Mouse (Mus musculus) stomach, embryonic 16.5 days (tissue): ENCODE results near the gene Tm4sf5. TPM values are rescaled to one million over a fixed set of nuclear protein-coding genes. Genes with fewer than 3 reads are reported as not detected.
A peak's percentile ranks its signal among the peaks of the same experiment; 100 is the strongest.
"Not testable (repeated sequence)": the region's sequence is repeated elsewhere in the genome, so short reads cannot be mapped to it uniquely, and the experiment has no call there.

Experiments
- ATAC-seq: fragments of 200-750 bp; cut with Nextera tagmentation; 2 replicates; pipeline ENCODE4 v1.8.0; 2017; ENCODE audit warnings: moderate number of reproducible peaks, moderate TSS enrichment; ENCODE audit not compliant: insufficient read depth, low FRiP score
- H3K27ac ChIP-seq: fragments of 300-500 bp; sonication (generic); 2 replicates; pipeline ENCODE4 v1.5.1; 2014; ENCODE audit warnings: low read length
- H3K27me3 ChIP-seq: fragments of 300-500 bp; sonication (generic); 2 replicates; pipeline ENCODE4 v1.6.1; 2014; ENCODE audit warnings: low read length, control low read depth, mixed read lengths; ENCODE audit not compliant: control insufficient read depth, insufficient read depth
- H3K36me3 ChIP-seq: fragments of 300-500 bp; sonication (generic); 2 replicates; pipeline ENCODE4 v1.6.1; 2014; ENCODE audit warnings: low read length; ENCODE audit not compliant: control insufficient read depth, insufficient read depth
- H3K4me1 ChIP-seq: fragments of 300-500 bp; sonication (generic); 2 replicates; pipeline ENCODE4 v1.6.1; 2014; ENCODE audit warnings: low read length, control low read depth, mixed read lengths; ENCODE audit not compliant: control insufficient read depth, insufficient read depth
- H3K4me2 ChIP-seq: fragments of 300-500 bp; sonication (generic); 2 replicates; pipeline ENCODE4 v1.6.1; 2014; ENCODE audit warnings: low read depth, low read length, mixed read lengths
- H3K4me3 ChIP-seq: fragments of 300-500 bp; sonication (generic); replicated peaks from 2 replicates; pipeline ENCODE4 v1.5.1; 2014; ENCODE audit warnings: mild to moderate bottlenecking, low read length
- H3K9ac ChIP-seq: fragments of 300-500 bp; sonication (generic); 2 replicates; pipeline ENCODE4 v1.6.1; 2014; ENCODE audit warnings: low read length
- H3K9me3 ChIP-seq: fragments of 300-500 bp; sonication (generic); replicated peaks from 2 replicates; pipeline ENCODE4 v1.6.1; 2016; ENCODE audit warnings: low read length, control low read depth; ENCODE audit not compliant: control insufficient read depth
- WGBS: fragments of 180-500 bp; shearing (Covaris S2); extraction: QIAGEN DNeasy Blood & Tissue Kit; methylation state at CpG from one replicate; pipeline ENCODE4 v1.1.7; 2014; 5-methylcytosine and 5-hydroxymethylcytosine counted together
- polyA plus RNA-seq: library from polyadenylated mRNA; unstranded; fragments of >200 nt; fragmentation: Nextera tagmentation; extraction: Ambion mirVana; gene quantifications from 2 replicates; pipeline ENCODE4 v1.2.1, GENCODE M21; 2015

The Tm4sf5 gene
- polyA plus RNA-seq, 1 experiment from 2014 or later: 58.3 TPM

GRCm38 (mm10) chr11:70516352-70516751 is 11.3 kb downstream of the Tm4sf5 start:
- WGBS: 25% methylated on average over 2 of the region's 2 CpGs

GRCm38 (mm10) chr11:70518436-70518835 is 13.4 kb downstream of the Tm4sf5 start:
- H3K9ac ChIP-seq: no peak overlapping the region
- WGBS: 67% methylated on average over 1 of the region's 1 CpGs

More at GRCm38 (mm10) chr11:70516352-70516751, 11.3 kb downstream of the Tm4sf5 start:
- no peaks in the 10 kb centered on the region for H3K27me3 ChIP-seq
- H3K4me3 ChIP-seq: no peak overlapping the region
- no peaks in the 10 kb centered on the region for H3K36me3 ChIP-seq
- no peak overlapping the region for H3K27ac ChIP-seq
- no peaks in the 10 kb centered on the region for H3K4me1 ChIP-seq
- no peaks in the 10 kb centered on the region for H3K9me3 ChIP-seq
- no peak overlapping the region for H3K4me2 ChIP-seq
- ATAC-seq: no peak
- no peak overlapping the region for H3K9ac ChIP-seq

GRCm38 (mm10) chr11:70518923-70519322 is 13.9 kb downstream of the Tm4sf5 start, which contains the start of gene Gltpd2:
Gene Gltpd2 (plus strand): TSS chr11:70519196.
- H3K27me3 ChIP-seq: no peaks in the 10 kb centered on the region
- H3K27ac ChIP-seq: peak within 1 kb of the TSS; percentile 83; the same call in 1 of the 2 replicates
- H3K36me3 ChIP-seq: no peaks in the 10 kb centered on the region
- no peak for ATAC-seq
- peak within 1 kb of the TSS; percentile 76 for H3K9ac ChIP-seq
- peak within 1 kb of the TSS; percentile 47 for H3K4me3 ChIP-seq
- no peaks in the 10 kb centered on the region for H3K4me1 ChIP-seq
- peak within 1 kb of the TSS; percentile 63 for H3K4me2 ChIP-seq
- H3K9me3 ChIP-seq: no peaks in the 10 kb centered on the region
- 77% methylated on average over 10 of the region's 10 CpGs for WGBS

More at GRCm38 (mm10) chr11:70518436-70518835, 13.4 kb downstream of the Tm4sf5 start:
- H3K4me1 ChIP-seq: no peaks in the 10 kb centered on the region
- no peak overlapping the region for H3K4me3 ChIP-seq
- H3K27me3 ChIP-seq: no peaks in the 10 kb centered on the region
- H3K4me2 ChIP-seq: no peak overlapping the region
- no peaks in the 10 kb centered on the region for H3K36me3 ChIP-seq
- H3K9me3 ChIP-seq: no peaks in the 10 kb centered on the region
- no peak for ATAC-seq
- no peak overlapping the region for H3K27ac ChIP-seq

GRCm38 (mm10) chr11:70520178-70520769 is 15.2 kb downstream of the Tm4sf5 start:
- H3K36me3 ChIP-seq: no peaks in the 10 kb centered on the region
- peak overlapping the region; percentile 63 for H3K4me2 ChIP-seq
- H3K27ac ChIP-seq: peak overlapping the region; percentile 83
- H3K9ac ChIP-seq: peak overlapping the region; percentile 76
- H3K4me1 ChIP-seq: no peaks in the 10 kb centered on the region
- H3K27me3 ChIP-seq: no peaks in the 10 kb centered on the region
- 14% methylated on average over 41 of the region's 41 CpGs for WGBS
- peak overlapping the region; percentile 47 for H3K4me3 ChIP-seq
- H3K9me3 ChIP-seq: no peaks in the 10 kb centered on the region
- ATAC-seq: 0 out of 2 replicates have a peak, but pooled peaks have one; percentile 30

- H3K9me3 ChIP-seq, H3K4me1 ChIP-seq, H3K27me3 ChIP-seq, ATAC-seq, H3K4me2 ChIP-seq, H3K27ac ChIP-seq, H3K4me3 ChIP-seq, H3K9ac ChIP-seq: not testable (repeated sequence)
- H3K36me3 ChIP-seq: peaks cover 16% of the 10 kb centered on the region
- 88% methylated on average over 8 of the region's 8 CpGs for WGBS
Measured at GRCm38 (mm10) chr11:70523306-70523989, 18.4 kb downstream of the Tm4sf5 start.

GRCm38 (mm10) chr11:70524782-70525181 is 19.7 kb downstream of the Tm4sf5 start:
- Histone ChIP-seq H3K9me3 (no peaks in the 10 kb centered on the region), H3K27ac (no peak overlapping the region), H3K36me3 (peaks cover 16% of the 10 kb centered on the region), H3K4me1 (peaks cover 9% of the 10 kb centered on the region), H3K9ac (peak overlapping the region; percentile 48), H3K4me3 (peak overlapping the region; percentile 76), H3K27me3 (no peaks in the 10 kb centered on the region), H3K4me2 (peak overlapping the region; percentile 62)
- ATAC-seq: peak; percentile 23; the same call in 1 of the 2 replicates
- WGBS: 5% methylated on average over 8 of the region's 8 CpGs

GRCm38 (mm10) chr11:70525184-70525678 is 20.2 kb downstream of the Tm4sf5 start, which contains the start of gene Psmb6:
Gene Psmb6 (plus strand): TSS chr11:70525367.
- Histone ChIP-seq H3K4me1 (peaks cover 9% of the 10 kb centered on the region), H3K4me3 (peak within 1 kb of the TSS; percentile 76), H3K9ac (peak within 1 kb of the TSS; percentile 87), H3K4me2 (peak within 1 kb of the TSS; percentile 79), H3K27me3 (no peaks in the 10 kb centered on the region), H3K9me3 (no peaks in the 10 kb centered on the region), H3K27ac (no peak within 1 kb of the TSS), H3K36me3 (peaks cover 16% of the 10 kb centered on the region)
- ATAC-seq: peak; percentile 95
- WGBS: under 1% methylated on average over 25 of the region's 26 CpGs

GRCm38 (mm10) chr11:70525726-70526125 is 20.7 kb downstream of the Tm4sf5 start:
- Histone ChIP-seq H3K27ac (no peak overlapping the region), H3K4me2 (peak overlapping the region; percentile 79), H3K9ac (peak overlapping the region; percentile 87), H3K9me3 (no peaks in the 10 kb centered on the region), H3K4me3 (peak overlapping the region; percentile 76), H3K27me3 (no peaks in the 10 kb centered on the region), H3K36me3 (peaks cover 16% of the 10 kb centered on the region), H3K4me1 (peaks cover 9% of the 10 kb centered on the region)
- no peak for ATAC-seq
- 1% methylated on average over 12 of the region's 12 CpGs for WGBS

- H3K4me3 ChIP-seq: peak overlapping the region; percentile 76
Measured at GRCm38 (mm10) chr11:70526211-70526610, 21.2 kb downstream of the Tm4sf5 start.

More at GRCm38 (mm10) chr11:70526211-70526610, 21.2 kb downstream of the Tm4sf5 start:
- no peak overlapping the region for H3K27ac ChIP-seq
- H3K4me1 ChIP-seq: peaks cover 9% of the 10 kb centered on the region
- no peak for ATAC-seq
- H3K9ac ChIP-seq: peak overlapping the region; percentile 87
- H3K4me2 ChIP-seq: peak overlapping the region; percentile 79
- WGBS: 83% methylated on average over 12 of the region's 12 CpGs
- H3K27me3 ChIP-seq: no peaks in the 10 kb centered on the region
- no peaks in the 10 kb centered on the region for H3K9me3 ChIP-seq
- H3K36me3 ChIP-seq: peaks cover 16% of the 10 kb centered on the region
